ENCODE assay signal across 9 mouse cellular contexts in the genomic region with DNA sequence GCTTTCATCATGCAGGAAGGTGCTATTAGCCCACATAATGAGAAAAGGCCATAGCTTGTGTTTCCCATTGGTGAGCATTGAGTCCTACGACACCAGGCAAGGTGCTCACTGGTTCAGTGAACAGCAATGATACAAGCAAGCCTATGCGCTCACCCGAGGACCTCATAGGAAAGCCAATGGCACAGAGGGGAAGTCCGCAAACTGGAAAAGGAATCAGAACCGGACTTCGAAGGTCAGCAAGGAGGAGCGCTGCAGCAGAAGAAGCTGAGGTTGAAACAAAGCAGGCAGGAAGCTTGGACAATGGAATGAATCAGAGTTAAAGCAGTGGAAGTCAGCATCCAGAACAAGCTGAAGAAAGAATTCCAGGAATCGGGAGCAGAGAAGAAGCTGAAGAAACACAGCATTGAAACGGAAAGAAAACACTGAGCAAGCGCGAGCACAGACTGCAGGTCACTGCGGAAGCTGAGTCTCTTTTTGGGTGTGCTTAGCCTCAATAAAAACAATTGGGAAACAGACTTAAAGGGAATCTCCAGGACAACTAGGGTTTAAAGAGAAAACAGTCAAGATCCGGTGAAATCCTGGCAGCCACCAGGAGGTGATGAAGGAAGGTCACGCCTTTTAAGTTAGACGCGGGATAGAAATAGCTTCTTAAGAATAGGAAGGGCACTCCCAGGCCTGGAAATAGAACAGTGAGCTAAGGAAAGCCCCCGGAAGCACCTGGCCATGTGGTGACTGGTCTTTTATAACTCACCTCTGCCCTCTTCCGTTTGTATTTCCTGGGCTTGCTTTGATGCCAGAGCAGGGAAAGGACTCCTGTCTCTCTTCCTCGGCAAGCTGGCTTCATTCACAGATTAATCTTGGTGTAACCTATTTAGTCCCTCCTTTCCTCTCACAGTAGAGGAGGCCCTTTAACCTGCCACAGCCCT.
DNase-seq lines count a peak whose midpoint lies in the region; ATAC-seq lines count a peak whose summit lies in the region.
"Had no signal": no experiment of that assay in that cellular context is flagged by ENCODE, and none has a peak within 500 bp of the region (broad histone marks: within the 10 kb centered on the region; RNA-seq: fewer than 3 reads in every experiment).

No protein-coding gene starts in this region.

- ATAC-seq in liver, embryonic 13.5 days (ENCODE audit: low read depth) = no peak
- ATAC-seq in midbrain, embryonic 13.5 days = no peak

- H3K4me1 ChIP-seq in liver, embryonic 13.5 days (replicated peaks) = peaks cover 14% of the 10 kb centered on the region; the same call in 1 of the 2 replicates
- 0 out of 2 replicates have a peak, but pooled peaks cover 4% of the 10 kb centered on the region for H3K4me1 ChIP-seq in midbrain, embryonic 13.5 days (replicated peaks)

- no peak overlapping the region for H3K27ac ChIP-seq in liver, embryonic 13.5 days
- H3K27ac ChIP-seq in midbrain, embryonic 13.5 days = no peak overlapping the region
- H3K27ac ChIP-seq: macrophage had no signal

- H3K27me3 ChIP-seq in liver, embryonic 13.5 days = no peaks in the 10 kb centered on the region
- H3K27me3 ChIP-seq in splenic B cell, adult 2 months (ENCODE audit: control insufficient read depth, insufficient read depth, low read length, poor library complexity, severe bottlenecking) = no peaks in the 10 kb centered on the region
- H3K27me3 ChIP-seq in midbrain, embryonic 13.5 days = no peaks in the 10 kb centered on the region

- intact Hi-C loops in heart, postnatal 14 days (cut with DNase I) = no loop called here

- H3K9me3 ChIP-seq in liver, embryonic 13.5 days (replicated peaks) = no peaks in the 10 kb centered on the region
- H3K9me3 ChIP-seq in midbrain, embryonic 13.5 days = no peaks in the 10 kb centered on the region

- H3K36me3 ChIP-seq in liver, embryonic 13.5 days = no peaks in the 10 kb centered on the region
- no peaks in the 10 kb centered on the region for H3K36me3 ChIP-seq in splenic B cell, adult 2 months (ENCODE audit: control insufficient read depth, insufficient read depth, low read length, poor library complexity, severe bottlenecking)
- H3K36me3 ChIP-seq in midbrain, embryonic 13.5 days = no peaks in the 10 kb centered on the region

- no peak overlapping the region for H3K4me3 ChIP-seq in liver, embryonic 13.5 days (replicated peaks)
- H3K4me3 ChIP-seq in midbrain, embryonic 13.5 days (replicated peaks) = no peak overlapping the region

- H3K9ac ChIP-seq in liver, embryonic 13.5 days = no peak overlapping the region
- no peak overlapping the region for H3K9ac ChIP-seq in midbrain, embryonic 13.5 days (replicated peaks)

- WGBS in liver, embryonic 13.5 days (ENCODE audit: insufficient replicate concordance) = 36% methylated on average over 19 of the region's 19 CpGs
- WGBS in midbrain, embryonic 13.5 days = 67% methylated on average over 19 of the region's 19 CpGs

- H3K4me2 ChIP-seq in liver, embryonic 13.5 days = peak overlapping the region; percentile 17; the same call in 1 of the 2 replicates
- H3K4me2 ChIP-seq in midbrain, embryonic 13.5 days (replicated peaks) = no peak overlapping the region

- peak; percentile 88 for DNase-seq in A20 (ENCODE audit: low read depth, low spot score)
- DNase-seq in adrenal gland, postnatal 10 days = peak; percentile 33
- peak; percentile 26 to 33 for DNase-seq in heart, postnatal 14 days
- DNase-seq in liver, embryonic 13.5 days = no peak
- peak; percentile 81 for DNase-seq in splenic B cell, adult 2 months (ENCODE audit: low read depth, low spot score)
- DNase-seq in layer of hippocampus, adult 8-10 months (ENCODE audit: low spot score in 2 of 2) = no peak
- no peak for DNase-seq in cerebellum, postnatal 4 days (ENCODE audit: low spot score in 2 of 2)

Comparison
In these comparisons a context has a peak if more than half of its experiments do, and no peak if none do; other contexts are left out.
1. DNase-seq: peak in A20 (single experiment), adrenal gland, postnatal 10 days (single experiment), heart, postnatal 14 days (2 of 2) and splenic B cell, adult 2 months (single experiment); none in liver, embryonic 13.5 days (single experiment), layer of hippocampus, adult 8-10 months (0 of 2) and cerebellum, postnatal 4 days (0 of 2).